Mouse (Mus musculus) retina, adult 2 months (tissue): ENCODE results near the gene Slc25a11.

ENCODE experiments used
- DNase-seq: peaks from one replicate; pipeline ENCODE4 v3.0.0-alpha.2; 2012; ENCODE audit warnings: low read depth, low spot score

Slc25a11 gene

DNA sequence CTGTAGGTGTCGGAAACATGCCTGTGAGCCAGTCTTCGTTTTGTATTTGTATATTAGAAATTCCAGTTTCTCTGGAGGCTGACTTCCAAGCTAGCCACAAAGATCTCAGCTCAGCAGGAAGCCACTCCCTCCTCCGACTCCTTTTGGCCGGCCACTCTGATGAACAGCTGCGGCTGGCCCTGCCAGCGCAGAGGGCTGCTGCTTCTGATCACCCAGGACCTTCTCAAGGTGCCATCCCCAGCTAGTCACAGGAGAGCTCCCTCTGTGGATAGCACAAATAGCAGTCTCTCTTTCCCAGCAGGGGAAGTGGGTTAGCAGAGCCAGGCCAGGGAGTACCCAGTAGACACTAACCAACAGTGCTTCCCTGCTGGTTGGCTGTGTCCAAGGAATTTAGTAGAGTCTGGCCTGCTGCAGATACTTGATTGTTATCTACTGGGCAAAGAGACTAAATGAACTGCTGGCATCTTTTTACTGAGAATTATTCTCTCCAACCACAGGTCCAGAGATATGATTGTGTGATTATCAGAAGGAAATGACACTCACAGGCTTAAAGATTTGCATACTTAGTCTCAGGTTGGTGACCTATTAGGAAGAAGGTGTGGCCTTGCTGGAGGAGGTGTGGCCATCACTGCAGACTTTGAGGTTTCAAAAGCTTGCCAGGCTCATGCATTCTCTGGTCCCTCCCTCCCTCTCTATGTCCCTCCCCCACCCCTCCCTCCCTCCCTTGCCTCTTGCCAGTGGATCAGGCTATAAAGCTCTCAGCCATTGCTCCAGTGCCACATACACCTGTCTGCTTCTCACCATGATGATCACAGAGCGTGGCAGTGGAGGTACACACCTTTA is 25.1 kb downstream of the Slc25a11 start:
- peak; percentile 46 for DNase-seq

DNA sequence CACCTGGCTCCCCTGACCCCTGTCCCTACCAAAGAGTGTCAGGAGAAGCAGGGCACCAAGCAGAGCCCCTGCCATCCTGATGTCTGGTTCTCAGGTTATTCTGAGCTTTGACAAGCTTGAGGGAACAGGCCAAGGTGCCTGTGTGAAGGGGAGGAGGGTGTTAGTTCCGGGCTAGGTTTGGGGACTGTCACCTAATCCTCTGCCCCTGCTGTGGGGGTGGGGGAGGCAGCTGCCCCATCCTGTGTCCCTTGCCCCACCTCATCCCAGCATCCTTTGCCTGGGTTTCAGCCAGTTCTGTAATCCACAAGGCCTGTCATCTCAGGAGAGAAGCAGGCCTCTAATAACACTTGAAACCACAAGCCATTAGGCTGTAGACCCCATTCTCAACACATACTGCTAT is 28.2 kb downstream of the Slc25a11 start, which contains the start of gene Chrne:
Gene Chrne (minus strand): TSS at position 116 of the 400 bp plus-strand sequence.
- no peak for DNase-seq

DNA sequence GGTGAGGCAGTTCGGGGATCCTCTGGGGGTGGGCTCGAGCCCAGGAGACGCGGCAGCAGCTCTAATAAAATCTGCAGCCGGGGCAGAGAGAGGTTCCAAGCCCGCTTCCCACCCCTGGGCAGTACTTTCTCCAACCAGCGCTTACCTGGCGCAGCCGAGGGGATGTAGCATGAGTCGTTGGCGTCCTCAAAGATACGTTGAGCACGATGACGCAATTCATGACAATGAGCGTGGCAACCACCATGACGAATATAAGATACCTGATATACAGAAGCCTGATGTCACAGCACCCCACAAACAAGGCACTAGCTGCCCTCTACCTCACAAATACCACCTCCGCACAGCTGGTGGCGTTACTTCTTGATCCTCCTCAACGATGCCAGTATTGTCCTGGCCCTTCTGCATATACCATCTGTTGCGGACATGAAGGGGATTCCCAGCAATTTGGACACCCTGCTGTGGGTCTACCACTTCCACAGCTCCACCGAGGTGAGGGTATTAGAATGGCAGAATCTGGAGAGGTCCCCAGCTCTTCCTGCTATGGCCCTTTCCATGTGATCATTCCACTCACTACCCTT is 31.7 kb downstream of the Slc25a11 start, which contains the start of gene 4930544D05Rik:
Gene 4930544D05Rik (plus strand): TSS at position 333 of the 578 bp plus-strand sequence.
- DNase-seq, result no peak

DNA sequence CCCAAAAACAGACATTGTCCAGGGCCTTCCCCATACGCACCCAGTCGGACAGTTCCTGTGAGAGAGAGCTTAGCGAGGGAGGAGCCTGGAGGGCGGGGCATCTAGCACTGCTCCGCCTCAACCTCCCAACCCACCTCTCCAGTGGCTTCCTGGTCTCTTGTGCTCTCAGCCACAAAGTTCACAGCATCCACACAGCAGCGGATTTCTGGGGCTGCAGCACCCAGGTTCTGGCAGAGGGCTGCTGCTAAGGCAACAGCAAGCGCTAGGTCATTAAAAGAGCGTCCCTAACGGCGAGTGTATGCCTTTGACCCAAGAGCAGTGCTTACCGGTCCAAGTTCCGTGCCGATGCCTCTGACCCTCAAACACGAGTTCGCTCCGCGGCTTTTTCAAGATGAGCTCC is 32.2 kb downstream of the Slc25a11 start:
- DNase-seq, result no peak

DNA sequence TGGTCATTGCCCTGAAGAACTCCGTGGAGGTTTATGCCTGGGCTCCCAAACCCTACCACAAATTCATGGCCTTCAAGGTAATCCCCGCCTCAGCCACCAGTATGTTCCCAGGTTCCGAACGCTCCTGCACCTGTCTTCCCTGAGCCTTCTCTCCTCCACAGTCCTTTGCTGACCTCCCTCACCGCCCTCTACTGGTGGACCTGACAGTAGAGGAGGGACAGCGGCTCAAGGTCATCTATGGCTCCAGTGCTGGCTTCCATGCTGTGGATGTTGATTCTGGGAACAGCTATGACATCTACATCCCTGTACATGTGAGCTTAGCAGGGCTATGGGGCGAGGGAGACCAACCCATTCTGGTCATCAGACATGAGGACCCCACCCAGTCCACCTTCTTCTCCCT is 34.8 kb downstream of the Slc25a11 start:
- DNase-seq, result no peak

DNA sequence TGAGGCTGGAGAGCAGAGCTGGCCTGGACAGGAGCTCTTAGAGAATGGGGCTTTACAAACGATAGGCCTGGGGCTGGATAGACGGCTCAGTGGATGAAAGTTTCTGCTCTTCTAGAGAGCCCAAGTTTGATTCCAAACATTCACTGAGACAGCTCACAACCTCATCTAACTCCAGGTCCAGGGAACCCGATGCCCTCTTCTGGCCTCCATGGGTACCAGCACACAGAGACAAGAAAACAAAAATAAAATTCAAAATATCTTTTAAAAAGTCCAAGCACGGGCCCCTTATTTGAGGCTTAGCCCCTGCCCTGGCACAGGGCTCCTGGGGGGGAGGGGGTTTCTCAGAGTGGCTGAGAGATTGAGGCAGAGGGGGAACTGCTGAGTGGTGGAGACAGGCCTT is 36.5 kb downstream of the Slc25a11 start:
- DNase-seq, result no peak

DNA sequence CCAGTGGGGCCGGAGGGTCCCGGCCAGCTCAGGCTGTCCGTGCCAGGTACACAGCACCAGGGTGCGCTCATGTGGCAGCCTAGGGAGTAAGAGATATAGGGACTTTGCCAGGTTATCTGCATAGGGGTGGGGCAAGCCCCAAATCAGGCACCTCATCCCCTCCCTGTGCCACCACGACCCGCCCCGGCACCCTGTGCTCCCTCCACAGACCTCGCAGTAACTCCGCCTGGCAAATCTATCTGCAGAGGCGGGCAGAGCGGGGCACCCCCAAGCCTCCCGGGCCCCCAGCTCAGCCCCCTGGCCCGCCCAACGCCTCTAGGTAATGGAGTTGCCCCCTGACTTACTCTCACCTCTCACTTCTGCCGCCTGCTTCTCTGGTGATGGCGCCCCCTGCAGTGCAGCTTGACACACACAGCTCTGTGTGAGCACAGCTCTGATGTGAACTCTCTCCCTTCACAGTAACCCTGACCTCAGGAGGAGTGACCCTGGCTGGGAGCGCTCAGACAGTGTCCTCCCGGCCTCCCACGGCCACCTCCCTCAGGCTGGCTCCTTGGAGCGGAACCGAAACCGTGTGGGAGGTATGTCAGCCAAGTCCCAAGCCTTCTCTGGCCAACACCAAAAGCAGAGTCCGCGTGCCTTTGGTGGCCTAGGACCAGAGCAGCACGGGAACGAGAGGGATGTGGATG is 38.8 kb downstream of the Slc25a11 start:
- no peak for DNase-seq

DNA sequence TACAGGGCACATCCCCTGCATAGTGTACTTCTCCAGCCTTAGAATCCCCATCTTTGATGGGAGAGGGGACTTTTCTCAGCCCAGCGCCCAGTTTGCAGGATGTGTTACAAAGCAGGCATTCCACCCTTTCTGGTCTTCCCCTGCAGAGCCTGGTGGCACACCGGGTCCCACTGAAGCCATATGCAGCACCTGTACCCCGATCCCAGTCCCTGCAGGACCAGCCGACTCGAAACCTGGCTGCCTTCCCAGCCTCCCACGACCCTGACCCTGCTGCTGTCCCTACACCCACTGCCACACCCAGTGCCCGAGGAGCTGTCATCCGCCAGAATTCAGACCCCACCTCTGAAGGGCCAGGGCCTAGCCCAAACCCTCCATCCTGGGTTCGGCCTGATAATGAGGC is 39.7 kb downstream of the Slc25a11 start:
- DNase-seq, result no peak

DNA sequence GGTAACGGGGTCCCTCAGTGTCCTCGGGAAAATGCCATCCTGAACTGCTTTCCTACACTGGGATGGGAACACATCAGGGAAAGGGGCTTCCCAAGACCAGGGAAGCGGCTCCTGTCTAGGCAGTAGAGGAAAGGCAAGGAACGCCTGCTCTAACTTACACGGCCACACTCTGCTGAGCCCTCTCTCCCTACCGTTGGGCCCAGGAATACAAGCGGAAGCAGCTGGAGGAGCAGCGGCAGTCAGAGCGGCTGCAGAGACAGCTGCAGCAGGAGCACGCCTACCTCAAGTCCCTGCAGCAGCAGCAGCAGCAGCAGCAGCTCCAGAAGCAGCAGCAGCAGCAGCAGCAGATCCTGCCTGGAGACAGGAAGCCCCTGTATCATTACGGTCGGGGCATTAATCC is 40.6 kb downstream of the Slc25a11 start:
- DNase-seq, result no peak

DNA sequence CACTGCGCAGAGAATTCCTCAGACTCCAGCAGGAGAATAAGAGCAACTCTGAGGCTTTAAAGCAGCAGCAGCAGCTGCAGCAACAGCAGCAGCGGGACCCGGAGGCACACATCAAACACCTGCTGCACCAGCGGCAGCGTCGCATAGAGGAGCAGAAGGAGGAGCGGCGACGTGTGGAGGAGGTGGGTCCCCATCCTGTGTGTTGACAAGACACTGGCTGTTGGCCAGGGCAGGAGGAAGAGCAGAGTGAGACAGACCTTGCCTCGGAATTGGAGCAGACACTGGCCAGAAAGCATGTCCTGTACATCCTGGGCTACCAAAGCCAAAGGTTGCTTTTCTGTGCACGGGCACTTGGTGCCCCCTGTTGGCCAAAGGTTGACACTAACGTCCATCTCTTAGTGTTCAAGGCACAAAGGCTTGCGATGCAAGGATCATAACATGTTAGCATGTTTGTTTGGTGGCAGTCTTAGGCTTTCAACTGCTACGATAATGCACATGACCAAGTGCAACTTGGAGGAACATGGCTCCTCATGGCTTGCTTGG is 42.2 kb downstream of the Slc25a11 start:
- peak; percentile 50 for DNase-seq

DNA sequence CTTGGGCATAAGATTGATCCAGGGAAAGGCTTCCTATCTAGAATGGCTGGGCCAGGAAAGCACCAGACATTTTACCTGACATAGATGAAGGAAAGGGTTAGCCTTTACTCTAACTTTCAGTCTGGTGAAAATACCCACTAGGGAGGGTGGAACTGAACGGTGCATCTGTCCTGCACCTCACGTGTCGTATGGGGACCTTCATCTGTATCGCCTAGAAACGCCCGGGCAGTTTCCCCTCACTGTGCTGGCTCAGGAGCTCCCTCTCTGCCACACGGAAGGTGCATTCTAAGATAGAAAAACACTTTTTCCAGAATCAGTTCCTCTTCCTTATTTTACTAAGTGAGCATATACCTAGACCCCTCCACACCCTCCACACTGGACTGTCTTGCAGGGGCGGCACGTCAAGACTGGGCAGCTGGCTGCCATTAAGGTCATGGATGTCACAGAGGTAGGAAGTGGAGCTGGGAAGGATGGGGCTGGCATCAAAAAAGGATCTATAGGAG is 48.8 kb downstream of the Slc25a11 start:
- DNase-seq, result no peak

DNA sequence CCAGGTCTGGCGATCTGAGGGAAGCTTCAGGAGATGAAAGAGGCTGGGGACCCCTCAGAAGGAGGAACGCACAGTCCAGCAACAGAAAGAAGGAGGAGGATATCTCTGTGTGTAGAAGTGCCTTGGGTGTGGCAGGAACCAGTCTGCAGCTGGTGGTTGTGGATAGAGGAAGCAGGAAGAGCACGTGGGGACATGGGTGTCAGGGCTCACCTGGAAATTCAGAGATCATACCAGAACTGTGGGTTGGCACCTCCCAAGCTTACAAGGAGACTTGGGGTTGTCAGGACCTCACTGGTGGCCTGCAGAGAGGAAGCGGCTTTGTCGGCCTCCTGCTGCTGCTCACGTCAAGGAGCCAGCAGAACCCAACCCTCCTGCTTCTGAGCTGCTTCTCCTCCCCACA is 50.0 kb downstream of the Slc25a11 start:
- no peak for DNase-seq

DNA sequence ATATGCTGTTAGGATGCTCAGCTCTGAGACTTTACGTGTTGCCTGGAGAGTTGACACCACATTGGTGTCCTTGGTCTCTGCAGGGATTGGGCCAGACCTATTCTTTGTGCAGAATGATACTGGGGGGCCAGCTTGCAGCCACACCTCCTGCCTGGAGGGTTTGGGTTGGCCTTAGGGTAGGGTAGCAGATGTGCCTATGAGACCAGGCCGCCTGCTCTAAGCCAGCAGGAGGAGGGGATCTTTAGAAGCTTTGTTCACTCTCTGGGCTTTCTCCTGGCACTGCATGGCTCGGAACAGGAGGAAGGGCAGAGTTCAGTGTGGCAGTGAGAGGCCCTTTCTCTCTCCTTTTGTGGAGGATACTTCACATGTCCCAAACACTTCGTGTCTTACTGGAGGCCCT is 51.2 kb downstream of the Slc25a11 start:
- DNase-seq, result no peak

DNA sequence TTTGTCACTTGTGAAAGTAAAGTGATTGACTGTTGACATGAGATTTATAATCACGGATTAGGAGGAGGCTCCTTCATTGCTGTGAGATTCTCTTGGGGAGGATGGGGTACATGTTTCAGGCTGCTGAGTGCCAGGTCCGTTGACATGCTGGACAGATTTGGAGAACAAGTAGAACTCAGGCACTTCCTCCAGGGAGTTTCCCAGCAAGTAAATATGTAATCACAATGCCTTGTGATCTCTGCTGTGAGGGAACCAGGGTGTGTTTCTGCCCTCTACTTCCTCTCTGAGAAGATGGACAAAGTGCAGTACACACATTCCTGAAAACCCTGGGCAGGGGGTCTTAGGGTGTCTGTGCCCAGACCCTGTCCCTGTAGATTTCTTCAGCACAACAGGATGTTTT is 51.6 kb downstream of the Slc25a11 start:
- DNase-seq, result no peak

DNA sequence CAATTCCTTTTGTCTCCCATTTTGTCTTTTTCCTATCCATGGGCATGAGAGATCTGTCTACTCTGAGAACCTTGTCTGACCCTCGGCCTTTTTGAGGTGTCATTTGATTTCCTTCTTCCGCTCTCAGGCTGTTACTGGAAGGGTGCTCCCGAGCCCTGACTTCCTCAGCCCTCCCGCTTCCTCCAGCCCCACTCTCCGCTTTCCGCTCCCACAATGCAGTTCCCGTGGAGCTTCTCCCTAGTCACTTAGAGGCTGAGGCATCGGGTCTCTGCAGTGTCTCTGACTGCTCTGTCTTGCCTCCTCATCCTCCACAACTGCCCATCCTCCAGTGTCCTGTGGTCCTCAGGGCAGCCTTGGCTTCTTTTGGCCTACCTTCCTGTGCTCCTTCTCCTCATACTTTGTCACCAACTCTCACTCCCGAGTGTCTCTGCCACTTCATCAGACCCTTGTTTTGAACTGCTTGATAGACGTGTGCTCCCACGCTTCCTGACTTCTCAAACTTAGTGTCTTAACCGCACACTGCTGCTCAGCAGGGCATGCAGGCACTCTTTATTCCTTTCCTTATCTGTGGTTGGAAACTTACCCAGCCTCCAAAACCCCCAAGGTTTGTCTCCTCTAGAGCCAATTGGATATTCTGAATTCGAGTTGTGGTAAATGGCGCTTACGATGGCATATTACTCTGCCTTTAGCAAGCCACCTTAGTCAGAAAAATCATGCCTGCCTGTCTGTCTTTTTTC is 52.9 kb downstream of the Slc25a11 start:
- no peak for DNase-seq
